Mouse (Mus musculus) T-cell, adult 2 months (primary cell): Measurements from ENCODE around the gene Myt1l.

Experiments
- DNase-seq: peaks from one replicate; pipeline ENCODE4 v3.0.0; 2022; ENCODE audit warnings: low spot score

Gene Myt1l

GRCm38 (mm10) chr12:29657061-29657460 lies 128.9 kb downstream of the Myt1l start:
- DNase-seq = no peak

DNA sequence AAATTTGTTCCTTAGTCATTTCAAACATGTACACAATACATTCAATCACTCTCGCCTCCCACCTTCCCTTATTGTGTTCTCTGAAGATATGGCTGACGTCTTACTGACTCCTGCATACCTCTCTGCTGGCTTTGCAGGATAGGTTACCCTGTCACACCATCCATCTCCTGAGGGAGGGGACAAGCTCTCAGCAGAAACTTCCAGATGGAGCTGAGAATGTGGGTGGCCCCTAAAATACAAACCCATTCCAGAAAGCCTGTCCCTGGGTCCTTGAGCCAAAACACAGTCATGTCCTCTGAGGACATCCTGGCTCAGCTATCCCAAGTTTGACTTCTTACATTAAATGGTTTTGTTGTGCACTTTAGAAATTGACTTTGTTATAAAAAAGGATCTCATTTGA lies 129.7 kb downstream of the Myt1l start:
- DNase-seq = no peak

GRCm38 (mm10) chr12:29671984-29672383 lies 143.8 kb downstream of the Myt1l start:
- no peak for DNase-seq

GRCm38 (mm10) chr12:29675594-29676362 lies 147.6 kb downstream of the Myt1l start:
- DNase-seq = no peak

DNA sequence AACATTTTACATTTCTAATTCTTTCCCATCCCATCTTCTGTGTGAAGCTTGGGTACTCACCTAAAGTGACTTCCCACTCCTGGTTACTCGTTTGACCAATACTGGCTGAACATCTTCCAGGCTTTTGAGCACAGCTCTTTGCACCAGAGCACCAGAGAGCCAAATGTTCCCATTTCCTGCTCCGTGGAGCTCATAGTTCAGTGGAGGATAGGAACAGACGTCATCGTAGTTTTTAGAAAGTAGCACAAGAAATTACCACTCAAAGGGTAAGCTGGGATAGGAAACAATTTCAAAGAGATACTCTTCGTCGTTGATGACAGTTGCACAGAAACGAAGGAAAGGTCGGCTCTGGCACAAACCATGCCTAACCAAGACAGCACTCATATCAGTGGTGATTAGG lies 154.2 kb downstream of the Myt1l start:
- no peak for DNase-seq

DNA sequence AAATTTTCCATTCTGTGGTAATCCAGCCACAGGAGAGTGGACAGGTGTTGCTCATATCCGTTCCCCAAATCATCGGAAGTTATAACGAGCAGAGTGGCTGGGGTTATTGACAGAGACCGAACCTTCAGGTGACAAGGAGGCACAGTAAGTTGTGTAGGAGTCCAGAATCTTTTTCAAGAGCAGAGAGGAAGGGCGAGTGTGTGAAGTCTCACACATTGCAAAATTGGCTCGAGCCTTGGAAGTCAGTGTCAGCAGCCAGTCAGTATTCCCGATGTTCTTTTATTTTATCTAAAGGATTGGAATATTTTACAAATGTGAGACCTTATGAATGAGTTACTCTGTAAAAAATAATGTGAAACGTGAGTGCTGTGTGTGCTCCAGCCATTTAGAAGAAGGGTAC lies 154.8 kb downstream of the Myt1l start:
- DNase-seq = no peak

DNA sequence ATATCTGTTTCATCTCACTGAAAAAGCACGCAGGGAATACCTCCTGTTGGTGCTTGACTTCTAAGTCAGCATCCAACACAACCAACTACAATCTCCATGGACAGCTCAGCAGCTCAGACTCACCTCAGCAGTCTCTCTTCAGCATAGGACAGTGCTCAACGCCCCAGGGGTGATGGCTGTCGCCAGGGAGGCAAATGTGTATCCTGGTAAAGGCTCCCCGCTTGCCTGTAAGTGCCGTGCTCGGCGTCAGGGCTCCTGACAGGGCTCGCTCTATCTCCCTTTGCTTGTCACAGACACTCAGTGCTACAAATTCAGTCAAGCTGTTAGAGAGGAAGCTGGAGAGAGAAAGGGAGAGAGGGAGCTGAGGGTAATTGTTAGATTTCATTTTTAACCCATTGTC lies 158.1 kb downstream of the Myt1l start:
- DNase-seq = no peak

GRCm38 (mm10) chr12:29691566-29691965 lies 163.4 kb downstream of the Myt1l start:
- no peak for DNase-seq

- no peak for DNase-seq
Measured at GRCm38 (mm10) chr12:29695194-29695593, 167.0 kb downstream of the Myt1l start.

GRCm38 (mm10) chr12:29697526-29698500 lies 169.6 kb downstream of the Myt1l start:
- no peak for DNase-seq

- DNase-seq = no peak
Measured at GRCm38 (mm10) chr12:29698541-29698940, 170.4 kb downstream of the Myt1l start.

DNA sequence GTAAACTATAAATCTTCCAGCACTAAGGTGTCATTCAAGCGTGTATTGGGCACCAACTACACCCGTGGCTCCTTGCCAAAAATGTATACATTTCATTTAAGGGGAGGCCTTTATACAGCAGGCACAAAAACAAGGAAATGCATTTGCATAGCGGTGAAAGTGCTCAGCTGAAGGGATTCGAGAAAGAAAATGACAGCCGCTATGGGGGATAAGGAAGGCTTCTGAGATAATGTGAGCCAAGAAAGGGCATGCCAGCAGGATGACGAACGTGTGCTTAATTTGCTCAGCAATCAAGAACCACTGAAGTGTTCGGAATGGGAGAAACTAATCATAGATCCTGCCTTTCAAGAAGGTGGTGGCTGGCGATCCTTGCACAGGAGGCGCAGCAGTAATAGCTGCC lies 170.8 kb downstream of the Myt1l start:
- no peak for DNase-seq

GRCm38 (mm10) chr12:29699386-29699785 lies 171.2 kb downstream of the Myt1l start:
- DNase-seq = no peak

DNA sequence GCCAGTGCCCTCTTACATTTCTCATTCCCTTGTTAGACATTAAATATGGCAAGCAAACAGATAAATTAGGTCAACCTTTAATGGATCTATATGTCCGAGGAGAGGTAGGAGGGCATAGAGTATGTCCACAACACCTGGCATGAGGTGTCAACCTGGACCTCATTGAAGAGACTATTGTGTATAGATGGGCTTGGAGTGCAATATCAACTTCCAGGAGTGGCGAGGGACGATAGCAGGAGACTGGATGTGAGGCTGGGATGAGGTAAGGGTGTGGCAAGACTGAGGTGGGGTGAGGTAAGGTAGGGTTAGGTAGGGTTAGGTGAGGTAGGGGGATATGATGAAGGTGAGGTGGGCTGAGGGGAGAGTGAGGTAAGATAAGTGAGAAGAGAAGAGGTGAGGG lies 171.8 kb downstream of the Myt1l start:
- no peak for DNase-seq

DNA sequence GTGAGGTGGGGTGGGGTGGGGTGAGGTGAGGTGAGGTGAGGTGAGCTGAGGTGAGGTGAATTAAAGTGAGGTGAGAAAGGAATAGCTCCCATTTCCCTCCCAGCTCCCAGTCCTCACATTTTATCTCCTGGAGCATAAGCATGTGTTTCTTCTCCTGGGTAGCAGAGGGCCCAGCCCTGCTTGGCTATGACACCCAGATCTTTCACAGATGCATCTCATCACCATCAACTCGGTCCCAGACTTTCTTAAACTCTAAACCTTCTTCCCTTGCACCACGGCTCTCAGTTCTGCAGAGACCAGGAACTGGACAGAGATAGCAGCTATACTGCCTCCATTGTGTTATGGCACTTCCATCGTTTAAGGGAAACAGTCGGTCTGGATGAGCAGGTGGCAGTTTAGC lies 172.9 kb downstream of the Myt1l start:
- DNase-seq = no peak

DNA sequence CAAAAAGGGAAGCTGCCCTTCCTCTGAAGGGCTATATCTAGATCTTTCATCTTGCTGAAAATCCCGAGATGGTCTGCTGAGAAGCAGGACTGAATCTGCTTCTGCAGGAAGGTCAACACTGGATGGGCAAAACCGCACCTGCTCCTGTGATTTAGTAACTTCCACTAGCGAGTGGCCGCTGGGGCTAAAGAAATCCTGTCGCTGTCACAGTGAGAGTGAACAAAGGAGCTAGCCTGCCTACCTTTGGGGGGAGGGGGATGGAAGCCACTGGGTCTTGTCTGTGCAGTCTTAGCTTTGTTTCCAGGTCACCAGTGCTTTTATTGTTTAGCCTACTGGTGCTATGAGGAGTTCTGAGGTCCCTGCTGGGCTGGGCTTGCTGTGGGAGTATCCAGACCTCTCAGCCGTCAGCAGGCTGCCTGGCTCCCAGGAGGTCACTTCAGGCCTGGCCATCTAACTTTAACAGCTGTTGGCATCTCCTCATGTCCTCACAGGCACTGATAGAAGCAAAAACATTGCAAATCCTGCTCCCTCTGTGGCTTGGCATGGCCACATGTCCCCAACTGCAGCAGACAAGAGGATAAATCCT lies 173.6 kb downstream of the Myt1l start:
- DNase-seq = no peak

DNA sequence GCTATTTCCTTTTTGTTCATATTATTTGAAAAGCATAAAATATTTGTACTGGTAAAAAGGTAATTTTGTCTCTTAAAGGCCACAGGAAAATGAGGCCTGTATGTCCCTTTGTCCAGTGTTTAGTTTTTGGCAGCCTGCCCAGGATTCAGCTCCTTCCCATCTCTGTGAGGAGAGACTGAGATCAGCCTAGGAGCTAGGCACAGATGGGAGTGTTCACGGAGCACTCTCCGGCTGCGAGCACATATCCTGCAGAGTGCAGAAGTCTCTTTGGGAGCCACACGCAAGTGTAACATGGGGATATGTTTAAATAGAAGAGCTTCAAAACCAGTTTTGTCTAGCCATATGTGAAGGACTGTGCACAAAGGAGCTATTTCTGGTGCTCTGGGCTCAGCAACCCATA lies 174.4 kb downstream of the Myt1l start:
- DNase-seq = no peak

DNA sequence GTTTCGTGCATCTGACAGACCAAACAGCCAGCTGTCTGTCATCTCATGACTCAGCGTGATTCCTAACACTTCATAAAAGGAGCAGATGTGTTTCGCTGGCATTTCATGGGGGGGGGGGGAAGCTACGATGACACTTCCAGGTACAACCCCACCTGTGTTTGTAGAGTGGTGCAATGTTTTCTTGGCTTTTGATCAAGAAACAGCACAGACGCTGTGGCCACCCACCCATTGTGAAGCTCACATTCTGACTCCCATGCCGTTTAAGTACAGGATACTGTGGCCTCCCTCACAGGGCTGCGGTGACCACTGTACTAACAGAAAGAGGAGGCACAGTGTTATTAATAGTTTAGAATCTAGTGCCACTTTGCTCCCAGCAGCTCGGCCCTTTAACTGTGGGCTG lies 175.4 kb downstream of the Myt1l start:
- no peak for DNase-seq

DNA sequence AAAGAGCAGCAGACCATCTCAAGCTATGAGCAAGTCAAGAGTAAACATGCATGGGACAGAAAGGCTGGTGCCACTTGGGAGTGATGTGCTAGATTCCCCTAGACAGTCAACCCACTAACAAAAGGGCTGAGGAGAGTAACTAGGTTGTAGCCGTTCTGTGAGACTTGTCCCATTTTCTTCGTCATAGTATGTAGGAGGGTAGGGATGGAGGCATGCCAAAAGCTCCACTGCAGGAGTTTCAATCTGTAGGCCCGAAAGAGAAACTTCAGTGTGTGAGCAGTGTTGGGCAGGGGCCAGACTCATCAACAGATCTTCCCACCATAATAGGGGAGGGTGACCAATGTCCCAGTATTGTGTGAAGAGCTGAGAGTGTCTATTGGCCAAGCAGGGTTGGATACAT lies 178.9 kb downstream of the Myt1l start:
- no peak for DNase-seq

DNA sequence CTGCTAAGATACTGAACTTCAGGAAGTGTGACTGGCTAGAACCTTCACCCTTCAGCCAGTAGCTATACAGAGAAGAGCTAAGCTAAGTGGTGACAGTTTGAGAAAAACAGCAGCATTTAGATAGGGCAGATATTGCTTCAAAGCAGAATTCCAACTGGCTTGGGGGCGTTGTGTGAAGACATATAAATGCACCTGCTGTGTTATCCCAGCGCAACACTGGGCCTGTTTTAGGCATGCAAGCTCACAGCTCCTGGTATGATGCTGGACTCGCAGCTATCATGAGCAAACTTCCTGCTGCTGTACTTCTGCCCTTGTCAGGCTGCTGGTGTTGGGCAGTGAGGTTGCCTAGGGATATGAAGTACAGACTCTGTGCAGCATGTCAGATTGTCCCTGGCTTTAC lies 180.0 kb downstream of the Myt1l start:
- DNase-seq = no peak

GRCm38 (mm10) chr12:29712795-29713721 lies 184.9 kb downstream of the Myt1l start:
- no peak for DNase-seq
